ENCODE assay signal across 17 mouse cellular contexts in the genomic region with DNA sequence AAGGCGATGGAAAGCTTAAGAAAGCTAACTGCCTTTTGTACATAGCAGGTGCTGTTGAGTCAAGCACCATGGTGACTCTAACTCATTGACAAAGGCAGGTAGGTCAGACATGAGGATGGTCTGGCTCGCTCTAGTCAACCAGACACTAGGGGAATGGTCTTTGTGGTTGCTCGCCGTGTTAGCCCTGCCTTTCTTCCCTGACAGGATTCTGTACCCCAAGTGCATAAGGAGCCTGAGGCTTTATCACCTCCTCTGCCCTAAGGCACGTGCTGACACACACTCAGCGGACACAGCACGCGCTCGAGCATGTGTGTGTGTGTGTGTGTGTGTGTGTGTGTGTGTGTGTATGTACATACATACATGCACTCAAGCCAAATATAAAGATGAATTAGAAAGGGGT.
"Had no signal": no experiment of that assay in that cellular context is flagged by ENCODE, and none has a peak within 500 bp of the region (broad histone marks: within the 10 kb centered on the region; RNA-seq: fewer than 3 reads in every experiment).

No protein-coding gene starts in this region.

- H3K36me3 ChIP-seq: midbrain, embryonic 10.5 days; midbrain, embryonic 13.5 days; midbrain, embryonic 15.5 days; neural tube, embryonic 12.5 days had no signal

- H3K4me1 ChIP-seq: midbrain, embryonic 15.5 days had no signal

- H3K9ac ChIP-seq: lung, embryonic 14.5 days; midbrain, embryonic 13.5 days; midbrain, embryonic 15.5 days; neural tube, embryonic 12.5 days had no signal

- DNase-seq: lung, adult 18-20 months; lung, embryonic 14.5 days; lung, postnatal 10 days; lung, postnatal 4 days; retina, postnatal 1 day; right cerebral cortex, adult 18-20 months; right cerebral cortex, postnatal 25 days; right cerebral cortex, postnatal 4 days; spleen, adult 18-20 months; thymus, adult 18-20 months; thymus, postnatal 14 days; thymus, postnatal 36 days had no signal

- H3K27me3 ChIP-seq: midbrain, embryonic 13.5 days; midbrain, embryonic 15.5 days; neural tube, embryonic 12.5 days had no signal

- H3K4me2 ChIP-seq: lung, embryonic 14.5 days; midbrain, embryonic 13.5 days; midbrain, embryonic 15.5 days; neural tube, embryonic 12.5 days had no signal

- H3K4me3 ChIP-seq: midbrain, embryonic 10.5 days; midbrain, embryonic 13.5 days; midbrain, embryonic 15.5 days; myocyte; neural tube, embryonic 12.5 days had no signal

- H3K27ac ChIP-seq: midbrain, embryonic 10.5 days; midbrain, embryonic 13.5 days; midbrain, embryonic 15.5 days; neural tube, embryonic 12.5 days had no signal

- H3K9me3 ChIP-seq: midbrain, embryonic 10.5 days; midbrain, embryonic 13.5 days; midbrain, embryonic 15.5 days; neural tube, embryonic 12.5 days had no signal

- ATAC-seq: midbrain, embryonic 13.5 days; midbrain, embryonic 15.5 days had no signal
